Mouse (Mus musculus) G1E (cell line): ENCODE measurements around the gene Olfr875.

Experiments used
- CTCF ChIP-seq: IDR thresholded peaks from 2 replicates; pipeline ENCODE4 v1.5.1; 2012; ENCODE audit warnings: low read depth, low read length, inconsistent platforms, mixed read lengths
- GATA1 ChIP-seq: IDR thresholded peaks from 2 replicates; pipeline ENCODE4 v1.6.1; 2012; ENCODE audit warnings: borderline replicate concordance, low read length, inconsistent platforms, mixed read lengths
- POLR2AphosphoS5 ChIP-seq: IDR thresholded peaks from 2 replicates; pipeline ENCODE4 v1.6.1; 2012; ENCODE audit warnings: low read depth, low read length, inconsistent platforms; ENCODE audit not compliant: insufficient replicate concordance

- TF ChIP-seq POLR2AphosphoS5, result no peak
- no peak for TF ChIP-seq CTCF
- TF ChIP-seq GATA1, result no peak
Measured at GRCm38 (mm10) chr9:37761728-37762127, 9.9 kb upstream of the Olfr875 start.
